Mouse (Mus musculus): ENCODE measurements around the gene Nhlrc3. TPM values are rescaled to one million over a fixed set of nuclear protein-coding genes. Genes with fewer than 3 reads are reported as not detected.

Nhlrc3 gene
- polyA plus RNA-seq, 1 experiment, result 7.1 TPM

- TF ChIP-seq POLR2A (IDR thresholded peaks at IDR 0.05; ENCODE audit: low read depth, low read length) (no peak), CTCF (IDR thresholded peaks at IDR 0.05; ENCODE audit: extremely low read depth, insufficient read depth, insufficient read length, insufficient replicate concordance) (no peak)
- 93% methylated on average over 5 of the region's 5 CpGs for whole genome bisulfite sequencing
- no peak overlapping the region for H3K4me3 ChIP-seq (ENCODE audit: extremely low read depth, insufficient read depth, insufficient read length)
- DNase-seq (ENCODE audit: low read depth in 1 of 2, low spot score in 2 of 2), result no peak
- 0 out of 2 replicates have a peak, but pooled peaks cover 3% of the 10 kb centered on the region for H3K4me1 ChIP-seq (ENCODE audit: control insufficient read depth, insufficient read depth, insufficient read length)
- H3K27me3 ChIP-seq (ENCODE audit: control insufficient read depth, insufficient read depth, low read length), result no peaks in the 10 kb centered on the region
- peaks cover 27% of the 10 kb centered on the region for H3K36me3 ChIP-seq (ENCODE audit: control insufficient read depth, insufficient read depth, low read length)
- no peak overlapping the region for H3K27ac ChIP-seq (ENCODE audit: insufficient read depth, low read length)
These were observed 5.4 kb downstream of the Nhlrc3 start for GRCm38 (mm10) chr3:53457750-53458149.

GRCm38 (mm10) chr3:53454984-53455383 is 8.1 kb downstream of the Nhlrc3 start:
- 85% methylated on average over 7 of the region's 7 CpGs for WGBS
- H3K4me1 ChIP-seq (ENCODE audit: control insufficient read depth, insufficient read depth, insufficient read length), result no peaks in the 10 kb centered on the region
- H3K36me3 ChIP-seq (ENCODE audit: control insufficient read depth, insufficient read depth, low read length), result peaks cover 42% of the 10 kb centered on the region
- H3K27me3 ChIP-seq (ENCODE audit: control insufficient read depth, insufficient read depth, low read length), result no peaks in the 10 kb centered on the region
- TF ChIP-seq CTCF (IDR thresholded peaks at IDR 0.05; ENCODE audit: extremely low read depth, insufficient read depth, insufficient read length, insufficient replicate concordance) (no peak), POLR2A (IDR thresholded peaks at IDR 0.05; ENCODE audit: low read depth, low read length) (no peak)
- DNase-seq (ENCODE audit: low read depth in 1 of 2, low spot score in 2 of 2), result no peak
- no peak overlapping the region for H3K4me3 ChIP-seq (ENCODE audit: extremely low read depth, insufficient read depth, insufficient read length)
- H3K27ac ChIP-seq (ENCODE audit: insufficient read depth, low read length), result no peak overlapping the region

- WGBS, result 89% methylated on average over 6 of the region's 6 CpGs
- Histone ChIP-seq H3K36me3 (ENCODE audit: control insufficient read depth, insufficient read depth, low read length) (peaks cover 46% of the 10 kb centered on the region), H3K27ac (ENCODE audit: insufficient read depth, low read length) (no peak overlapping the region), H3K4me3 (ENCODE audit: extremely low read depth, insufficient read depth, insufficient read length) (no peak overlapping the region), H3K27me3 (ENCODE audit: control insufficient read depth, insufficient read depth, low read length) (no peaks in the 10 kb centered on the region), H3K4me1 (ENCODE audit: control insufficient read depth, insufficient read depth, insufficient read length) (no peaks in the 10 kb centered on the region)
- no peak for DNase-seq (ENCODE audit: low read depth in 1 of 2, low spot score in 2 of 2)
- no peak for TF ChIP-seq POLR2A (IDR thresholded peaks at IDR 0.05; ENCODE audit: low read depth, low read length)
- no peak for TF ChIP-seq CTCF (IDR thresholded peaks at IDR 0.05; ENCODE audit: extremely low read depth, insufficient read depth, insufficient read length, insufficient replicate concordance)
These were observed 8.6 kb downstream of the Nhlrc3 start for GRCm38 (mm10) chr3:53454561-53454960.

DNA sequence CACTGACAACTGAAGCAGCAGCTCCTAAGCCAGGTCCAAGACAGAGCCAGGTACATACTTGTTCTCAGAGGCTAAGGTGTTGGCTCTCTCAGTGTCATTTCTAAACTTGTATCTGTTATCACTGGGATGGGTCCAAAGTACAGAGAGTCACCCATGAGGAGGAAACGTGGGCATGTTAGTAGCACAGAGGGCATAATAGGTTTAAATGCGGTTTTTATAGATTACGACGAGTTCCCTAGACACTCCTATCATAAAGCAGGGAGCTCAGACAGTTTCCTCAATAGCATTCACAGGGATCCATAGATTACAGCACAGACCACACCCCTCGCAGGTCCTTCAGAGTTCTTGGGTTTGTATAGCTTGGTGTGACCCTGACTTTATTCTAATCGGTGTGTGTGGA is 9.1 kb downstream of the Nhlrc3 start:
- Histone ChIP-seq H3K27me3 (ENCODE audit: control insufficient read depth, insufficient read depth, low read length) (no peaks in the 10 kb centered on the region), H3K36me3 (ENCODE audit: control insufficient read depth, insufficient read depth, low read length) (peaks cover 46% of the 10 kb centered on the region), H3K4me3 (ENCODE audit: extremely low read depth, insufficient read depth, insufficient read length) (no peak overlapping the region), H3K27ac (ENCODE audit: insufficient read depth, low read length) (no peak overlapping the region), H3K4me1 (ENCODE audit: control insufficient read depth, insufficient read depth, insufficient read length) (no peaks in the 10 kb centered on the region)
- TF ChIP-seq POLR2A (IDR thresholded peaks at IDR 0.05; ENCODE audit: low read depth, low read length), result no peak
- TF ChIP-seq CTCF (IDR thresholded peaks at IDR 0.05; ENCODE audit: extremely low read depth, insufficient read depth, insufficient read length, insufficient replicate concordance), result no peak
- 93% methylated on average over 6 of the region's 6 CpGs for WGBS
- DNase-seq (ENCODE audit: low read depth in 1 of 2, low spot score in 2 of 2), result no peak

DNA sequence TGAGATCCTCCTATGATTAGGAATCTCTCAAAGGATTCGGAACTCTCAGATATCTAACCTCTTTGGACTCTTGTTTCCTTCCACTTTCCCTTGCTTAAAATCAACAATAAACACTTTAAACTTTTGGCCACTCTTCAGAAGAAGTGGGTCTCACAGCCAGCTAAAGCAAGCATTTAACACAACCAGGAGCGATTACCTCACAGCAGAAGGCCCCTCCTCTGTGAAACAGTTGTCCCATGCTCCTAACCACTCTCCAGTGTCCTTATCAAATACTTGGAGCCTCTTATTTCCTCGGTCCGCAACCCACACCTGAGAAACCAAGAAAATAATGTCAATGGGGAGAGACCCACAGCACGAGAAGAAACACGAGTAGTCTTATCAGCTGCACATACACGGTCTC is 9.8 kb downstream of the Nhlrc3 start:
- H3K27ac ChIP-seq (ENCODE audit: insufficient read depth, low read length), result no peak overlapping the region

GRCm38 (mm10) chr3:53452351-53452750 is 10.8 kb downstream of the Nhlrc3 start:
- DNase-seq (ENCODE audit: low read depth in 1 of 2, low spot score in 2 of 2), result no peak
- WGBS, result 90% methylated on average over 10 of the region's 10 CpGs
- Histone ChIP-seq H3K36me3 (ENCODE audit: control insufficient read depth, insufficient read depth, low read length) (peaks cover 41% of the 10 kb centered on the region), H3K27ac (ENCODE audit: insufficient read depth, low read length) (no peak overlapping the region), H3K27me3 (ENCODE audit: control insufficient read depth, insufficient read depth, low read length) (no peaks in the 10 kb centered on the region), H3K4me1 (ENCODE audit: control insufficient read depth, insufficient read depth, insufficient read length) (no peaks in the 10 kb centered on the region), H3K4me3 (ENCODE audit: extremely low read depth, insufficient read depth, insufficient read length) (no peak overlapping the region)
- no peak for TF ChIP-seq CTCF (IDR thresholded peaks at IDR 0.05; ENCODE audit: extremely low read depth, insufficient read depth, insufficient read length, insufficient replicate concordance)
- no peak for TF ChIP-seq POLR2A (IDR thresholded peaks at IDR 0.05; ENCODE audit: low read depth, low read length)

More for the DNA sequence above, 9.8 kb downstream of the Nhlrc3 start:
- TF ChIP-seq CTCF (IDR thresholded peaks at IDR 0.05; ENCODE audit: extremely low read depth, insufficient read depth, insufficient read length, insufficient replicate concordance), result no peak
- no peak for TF ChIP-seq POLR2A (IDR thresholded peaks at IDR 0.05; ENCODE audit: low read depth, low read length)
- DNase-seq (ENCODE audit: low read depth in 1 of 2, low spot score in 2 of 2), result no peak
- Histone ChIP-seq H3K4me3 (ENCODE audit: extremely low read depth, insufficient read depth, insufficient read length) (no peak overlapping the region), H3K36me3 (ENCODE audit: control insufficient read depth, insufficient read depth, low read length) (peaks cover 47% of the 10 kb centered on the region), H3K27me3 (ENCODE audit: control insufficient read depth, insufficient read depth, low read length) (no peaks in the 10 kb centered on the region), H3K4me1 (ENCODE audit: control insufficient read depth, insufficient read depth, insufficient read length) (no peaks in the 10 kb centered on the region)
- WGBS, result 94% methylated on average over 7 of the region's 7 CpGs

DNA sequence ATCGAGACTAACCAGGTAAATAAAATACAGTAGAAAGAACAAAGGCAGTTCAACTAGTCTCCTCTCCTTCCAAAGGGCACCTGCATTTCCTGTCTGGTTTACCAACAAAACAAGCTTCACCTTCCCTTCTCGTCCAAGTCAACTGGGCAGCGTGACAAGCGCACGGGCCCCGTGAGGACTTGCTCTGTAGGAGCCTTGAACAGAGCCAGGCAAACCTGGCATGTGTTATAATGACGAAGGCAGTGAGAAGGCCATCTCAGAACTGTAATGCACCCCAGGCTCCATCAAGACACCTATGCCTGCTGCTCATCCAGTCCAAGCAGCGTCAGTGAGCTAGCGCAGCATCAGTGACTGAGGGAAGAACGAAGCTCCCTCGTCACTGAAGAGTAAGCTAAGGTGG is 12.5 kb downstream of the Nhlrc3 start:
- TF ChIP-seq POLR2A (IDR thresholded peaks at IDR 0.05; ENCODE audit: low read depth, low read length) (no peak), CTCF (IDR thresholded peaks at IDR 0.05; ENCODE audit: extremely low read depth, insufficient read depth, insufficient read length, insufficient replicate concordance) (no peak)
- no peak overlapping the region for H3K27ac ChIP-seq (ENCODE audit: insufficient read depth, low read length)
- no peaks in the 10 kb centered on the region for H3K4me1 ChIP-seq (ENCODE audit: control insufficient read depth, insufficient read depth, insufficient read length)
- H3K36me3 ChIP-seq (ENCODE audit: control insufficient read depth, insufficient read depth, low read length), result peaks cover 34% of the 10 kb centered on the region
- WGBS, result 95% methylated on average over 11 of the region's 11 CpGs
- no peak overlapping the region for H3K4me3 ChIP-seq (ENCODE audit: extremely low read depth, insufficient read depth, insufficient read length)
- DNase-seq (ENCODE audit: low read depth in 1 of 2, low spot score in 2 of 2), result no peak
- no peaks in the 10 kb centered on the region for H3K27me3 ChIP-seq (ENCODE audit: control insufficient read depth, insufficient read depth, low read length)
